Mouse (Mus musculus) MEL (cell line): ENCODE measurements at regions not wholly inside any gene's neighbourhood (a gene's known extent, or its start where the extent isn't known, plus 50 kb on each side); places are given as distances from the start of the nearest gene placed in this dataset.

ENCODE experiments used
- DNase-seq: peaks from one replicate; pipeline ENCODE4 v3.0.0; 2011; ENCODE audit warnings: low read depth, low spot score
- H3K27ac ChIP-seq: 2 replicates; pipeline ENCODE4 v1.5.1; 2012; ENCODE audit warnings: low read depth, mild to moderate bottlenecking, control low read depth, low read length, moderate library complexity; ENCODE audit not compliant: control insufficient read depth
- H3K27me3 ChIP-seq, 2 experiments: fragments of 150-350 bp in 1 of 2; sonication (generic) in 1 of 2; 2 replicates each; pipeline ENCODE4 v1.6.1; 2012; ENCODE audit warnings: low read length in 2 of 2, mild to moderate bottlenecking in 2 of 2, improper control_type of control experiment in 1 of 2, moderate library complexity in 1 of 2; ENCODE audit not compliant: insufficient read depth in 2 of 2, control insufficient read depth in 1 of 2
- H3K36me3 ChIP-seq, 2 experiments: 2 replicates each; pipeline ENCODE4 v1.6.1; 2012 to 2014; ENCODE audit warnings: low read length in 2 of 2, improper control_type of control experiment in 1 of 2, inconsistent platforms in 1 of 2, mild to moderate bottlenecking in 1 of 2; ENCODE audit not compliant: insufficient read depth in 2 of 2, control insufficient read depth in 1 of 2
- H3K4me1 ChIP-seq, 2 experiments: fragments of 150-350 bp in 1 of 2; sonication (generic) in 1 of 2; 2 replicates each; pipeline ENCODE4 v1.6.1; 2012; ENCODE audit warnings: low read length in 2 of 2, improper control_type of control experiment in 1 of 2, mild to moderate bottlenecking in 1 of 2; ENCODE audit not compliant: insufficient read depth in 2 of 2, control insufficient read depth in 1 of 2
- H3K4me3 ChIP-seq, 2 experiments: fragments of 150-350 bp in 1 of 2; sonication (generic) in 1 of 2; 2 replicates each; pipeline ENCODE4 v1.5.1; 2012; ENCODE audit warnings: low read depth in 2 of 2, low read length in 2 of 2, mild to moderate bottlenecking in 2 of 2, moderate library complexity in 2 of 2, control low read depth in 1 of 2, improper control_type of control experiment in 1 of 2; ENCODE audit not compliant: control insufficient read depth in 1 of 2, insufficient read depth in 1 of 2
- H3K79me2 ChIP-seq: 2 replicates; pipeline ENCODE4 v1.6.1; 2012; ENCODE audit warnings: mild to moderate bottlenecking, low read length, moderate library complexity; ENCODE audit not compliant: control insufficient read depth, poor library complexity, insufficient read depth
- H3K9ac ChIP-seq: 2 replicates; pipeline ENCODE4 v1.6.1; 2012; ENCODE audit warnings: low read depth, mild to moderate bottlenecking, control low read depth, low read length, moderate library complexity; ENCODE audit not compliant: control insufficient read depth, poor library complexity, severe bottlenecking
- H3K9me3 ChIP-seq: fragments of 150-350 bp; sonication (generic); replicated peaks from 2 replicates; pipeline ENCODE4 v1.6.1; 2012; ENCODE audit warnings: mild to moderate bottlenecking, low read length, improper control_type of control experiment, moderate library complexity; ENCODE audit not compliant: insufficient read depth
- BHLHE40 ChIP-seq: IDR thresholded peaks from 2 replicates; pipeline ENCODE4 v1.6.1; 2012; ENCODE audit warnings: low read depth, mild to moderate bottlenecking, inconsistent platforms, low read length, improper control_type of control experiment, borderline replicate concordance
- CHD2 ChIP-seq: IDR thresholded peaks from 2 replicates; pipeline ENCODE4 v1.6.1; 2011; ENCODE audit warnings: low read length, improper control_type of control experiment
- E2F4 ChIP-seq: IDR thresholded peaks from 2 replicates; pipeline ENCODE4 v1.6.1; 2011; ENCODE audit warnings: low read depth, low read length, improper control_type of control experiment, borderline replicate concordance
- ELF1 ChIP-seq: IDR thresholded peaks from 2 replicates; pipeline ENCODE4 v1.6.1; 2014; ENCODE audit warnings: low read depth, mild to moderate bottlenecking, inconsistent platforms, low read length, improper control_type of control experiment, moderate library complexity
- ETS1 ChIP-seq: IDR thresholded peaks from 2 replicates; pipeline ENCODE4 v1.6.1; 2012; ENCODE audit warnings: low read depth, mild to moderate bottlenecking, inconsistent platforms, low read length, improper control_type of control experiment, moderate library complexity
- GABPA ChIP-seq: IDR thresholded peaks from 2 replicates; pipeline ENCODE4 v1.6.1; 2012; ENCODE audit warnings: low read depth, mild to moderate bottlenecking, inconsistent platforms, low read length, improper control_type of control experiment, moderate library complexity
- JUND ChIP-seq: IDR thresholded peaks from 2 replicates; pipeline ENCODE4 v1.6.1; 2011; ENCODE audit warnings: low read depth, mild to moderate bottlenecking, improper control_type of control experiment, low read length
- KAT2A ChIP-seq: conservative IDR thresholded peaks from 2 replicates; pipeline ENCODE4 v1.6.1; 2012; ENCODE audit warnings: low read depth, low read length, improper control_type of control experiment, inconsistent platforms
- MAFK ChIP-seq: IDR thresholded peaks from 2 replicates; pipeline ENCODE4 v1.6.1; 2011; ENCODE audit warnings: low read depth, mild to moderate bottlenecking, low read length, improper control_type of control experiment, borderline replicate concordance
- MAX ChIP-seq: IDR thresholded peaks from 2 replicates; pipeline ENCODE4 v1.6.1; 2011; ENCODE audit warnings: low read length, improper control_type of control experiment
- MAZ ChIP-seq: IDR thresholded peaks from 2 replicates; pipeline ENCODE4 v1.6.1; 2012; ENCODE audit warnings: low read depth, mild to moderate bottlenecking, inconsistent platforms, low read length, improper control_type of control experiment
- MEF2A ChIP-seq: IDR thresholded peaks from 2 replicates; pipeline ENCODE4 v1.6.1; 2014; ENCODE audit warnings: low read depth, mild to moderate bottlenecking, inconsistent platforms, low read length, improper control_type of control experiment; ENCODE audit not compliant: poor library complexity, insufficient replicate concordance, severe bottlenecking; ENCODE audit errors: extremely low read depth
- MYB ChIP-seq: IDR thresholded peaks from 2 replicates; pipeline ENCODE4 v1.6.1; 2011; ENCODE audit warnings: mild to moderate bottlenecking, low read depth, low read length, improper control_type of control experiment
- MYC ChIP-seq: IDR thresholded peaks from 2 replicates; pipeline ENCODE4 v1.6.1; 2011; ENCODE audit warnings: low read depth, mild to moderate bottlenecking, low read length, improper control_type of control experiment, moderate library complexity
- POLR2AphosphoS2 ChIP-seq: IDR thresholded peaks from 2 replicates; pipeline ENCODE4 v1.6.1; 2011; ENCODE audit warnings: low read length, improper control_type of control experiment
- POLR2AphosphoS5 ChIP-seq: IDR thresholded peaks from 2 replicates; pipeline ENCODE4 v1.6.1; 2012; ENCODE audit warnings: low read depth, borderline replicate concordance, mild to moderate bottlenecking, inconsistent platforms, low read length, moderate library complexity, mixed read lengths
- RAD21 ChIP-seq: IDR thresholded peaks from 2 replicates; pipeline ENCODE4 v1.6.1; 2011; ENCODE audit warnings: mild to moderate bottlenecking, low read depth, low read length, improper control_type of control experiment
- RCOR1 ChIP-seq: IDR thresholded peaks from 2 replicates; pipeline ENCODE4 v1.6.1; 2012; ENCODE audit warnings: low read depth, mild to moderate bottlenecking, inconsistent platforms, low read length, improper control_type of control experiment
- TBP ChIP-seq: IDR thresholded peaks from 2 replicates; pipeline ENCODE4 v1.8.0; 2011; ENCODE audit warnings: low read depth, low read length, improper control_type of control experiment
- TCF12 ChIP-seq: IDR thresholded peaks from 2 replicates; pipeline ENCODE4 v1.6.1; 2014; ENCODE audit warnings: low read depth, mild to moderate bottlenecking, inconsistent platforms, low read length, improper control_type of control experiment, moderate library complexity
- USF2 ChIP-seq, 2 experiments: IDR thresholded peaks; 2 replicates each; pipeline ENCODE4 v1.6.1; 2011 to 2012; ENCODE audit warnings: improper control_type of control experiment in 2 of 2, low read length in 2 of 2, borderline replicate concordance in 1 of 2, inconsistent platforms in 1 of 2, low read depth in 1 of 2, mild to moderate bottlenecking in 1 of 2; ENCODE audit not compliant: insufficient read depth in 1 of 2
- ZKSCAN1 ChIP-seq: IDR thresholded peaks from 2 replicates; pipeline ENCODE4 v1.6.1; 2012; ENCODE audit warnings: low read depth, mild to moderate bottlenecking, inconsistent platforms, low read length, improper control_type of control experiment, moderate library complexity
- ZMIZ1 ChIP-seq: IDR thresholded peaks from 2 replicates; pipeline ENCODE4 v1.6.1; 2012; ENCODE audit warnings: low read depth, mild to moderate bottlenecking, inconsistent platforms, low read length, improper control_type of control experiment, moderate library complexity

DNA sequence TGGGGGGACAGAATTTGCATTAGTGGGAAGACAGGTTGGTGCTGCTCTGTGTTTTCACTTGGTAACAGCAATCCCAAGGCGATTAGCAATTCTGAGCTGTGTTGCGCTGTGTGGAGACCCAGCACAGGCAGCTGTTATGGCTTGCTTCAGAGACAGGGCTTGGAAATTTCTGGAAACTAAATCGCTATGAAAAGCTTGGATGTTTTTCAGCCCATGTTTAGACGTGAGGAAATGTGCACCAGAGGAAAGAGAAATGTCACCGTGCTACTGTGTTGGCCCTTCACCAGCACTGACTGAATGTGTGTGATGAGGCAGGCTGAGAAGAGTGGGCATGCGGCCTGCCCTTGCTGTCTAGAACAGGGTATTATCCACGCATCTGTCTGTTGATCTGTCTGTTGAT is 164.6 kb downstream of the Tshz3 start:
- H3K79me2 ChIP-seq, result no peaks in the 10 kb centered on the region
- no peaks in the 10 kb centered on the region for H3K36me3 ChIP-seq
- no peaks in the 10 kb centered on the region for H3K9me3 ChIP-seq
- H3K4me1 ChIP-seq, result no peaks in the 10 kb centered on the region
- no peak overlapping the region for H3K9ac ChIP-seq
- DNase-seq, result no peak
- H3K27ac ChIP-seq, result no peak overlapping the region
- TF ChIP-seq USF2 (IDR thresholded peaks at IDR 0.05; ENCODE audit: borderline replicate concordance in 1 of 2, insufficient read depth in 1 of 2, low read depth in 1 of 2, low read length in 2 of 2) (no peak), JUND (no peak), MAFK (no peak), MAZ (no peak), ELF1 (no peak), ZMIZ1 (no peak)
- H3K4me3 ChIP-seq, result no peak overlapping the region
- no peaks in the 10 kb centered on the region for H3K27me3 ChIP-seq

DNA sequence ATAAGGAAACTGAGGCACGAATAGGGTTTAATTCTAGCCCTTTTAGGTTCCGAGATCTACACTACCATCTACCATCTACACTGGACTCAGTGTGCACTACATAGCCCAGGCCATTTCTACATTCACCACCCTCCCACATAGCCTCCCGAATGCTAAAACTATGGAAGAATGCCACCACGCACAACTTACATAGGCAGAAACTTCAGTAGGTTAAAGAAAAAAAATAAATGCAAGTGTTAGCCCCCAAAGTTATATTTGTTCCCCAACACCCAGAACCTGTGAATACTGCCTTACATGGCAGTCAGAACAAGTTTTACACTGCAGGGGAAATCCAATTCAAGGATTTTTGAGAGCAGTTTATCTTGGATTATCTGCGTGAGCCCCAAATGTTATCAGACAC is 165.8 kb downstream of the Tshz3 start:
- no peak overlapping the region for H3K27ac ChIP-seq
- H3K9ac ChIP-seq, result no peak overlapping the region
- no peak for TF ChIP-seq USF2 (IDR thresholded peaks at IDR 0.05; ENCODE audit: borderline replicate concordance in 1 of 2, insufficient read depth in 1 of 2, low read depth in 1 of 2, low read length in 2 of 2)
- TF ChIP-seq RAD21, result no peak
- TF ChIP-seq GABPA, result no peak
- TF ChIP-seq POLR2AphosphoS5, result no peak
- TF ChIP-seq POLR2AphosphoS2, result no peak
- TF ChIP-seq MEF2A, result no peak
- no peak for TF ChIP-seq ZKSCAN1
- no peak for TF ChIP-seq BHLHE40
- TF ChIP-seq TBP, result no peak
- TF ChIP-seq TCF12, result no peak
- no peak for TF ChIP-seq KAT2A
- TF ChIP-seq MYC, result no peak
- TF ChIP-seq MYB, result no peak
- TF ChIP-seq RCOR1, result no peak
- TF ChIP-seq ETS1, result no peak
- TF ChIP-seq CHD2, result no peak
- no peak for TF ChIP-seq MAX
- no peak for TF ChIP-seq E2F4
- no peak for TF ChIP-seq MAFK
- H3K27me3 ChIP-seq, result no peaks in the 10 kb centered on the region
- no peaks in the 10 kb centered on the region for H3K4me1 ChIP-seq
- H3K36me3 ChIP-seq, result no peaks in the 10 kb centered on the region
- no peak overlapping the region for H3K4me3 ChIP-seq
- no peaks in the 10 kb centered on the region for H3K9me3 ChIP-seq
- no peaks in the 10 kb centered on the region for H3K79me2 ChIP-seq
- no peak for DNase-seq
